Mouse (Mus musculus) telencephalon, adult 2 months (tissue): ENCODE data around the gene Nfic.

Source experiments
- DNase-seq: peaks from one replicate; pipeline ENCODE4 v3.0.0-alpha.2; 2011; ENCODE audit warnings: low read depth, low spot score

Gene Nfic

GRCm38 (mm10) chr10:81485479-81486018 lies 30.1 kb upstream of the Nfic start:
- no peak for DNase-seq

- no peak for DNase-seq
These were observed 29.6 kb upstream of the Nfic start for GRCm38 (mm10) chr10:81485060-81485449.

- no peak for DNase-seq
These were observed 29.1 kb upstream of the Nfic start for GRCm38 (mm10) chr10:81484441-81485059.

GRCm38 (mm10) chr10:81483983-81484382 lies 28.5 kb upstream of the Nfic start:
- no peak for DNase-seq

GRCm38 (mm10) chr10:81482533-81482889 lies 27.1 kb upstream of the Nfic start, which contains the start of gene Celf5:
TSS of gene Celf5 (minus strand) at chr10:81482709.
- DNase-seq, result no peak

- DNase-seq, result no peak
These were observed 26.4 kb upstream of the Nfic start for GRCm38 (mm10) chr10:81481605-81482532.

GRCm38 (mm10) chr10:81474461-81474860 lies 19.0 kb upstream of the Nfic start:
- DNase-seq, result no peak

- DNase-seq, result peak; percentile 95
These were observed 17.6 kb upstream of the Nfic start for GRCm38 (mm10) chr10:81473003-81473451.

GRCm38 (mm10) chr10:81472403-81473002 lies 17.1 kb upstream of the Nfic start:
- DNase-seq, result no peak

- no peak for DNase-seq
These were observed 15.0 kb upstream of the Nfic start for GRCm38 (mm10) chr10:81470454-81470853.

- peak; percentile 88 for DNase-seq
These were observed 13.8 kb upstream of the Nfic start for GRCm38 (mm10) chr10:81469253-81469652.

- DNase-seq, result no peak
These were observed 12.3 kb upstream of the Nfic start for GRCm38 (mm10) chr10:81467670-81468235.

GRCm38 (mm10) chr10:81466881-81467280 lies 11.4 kb upstream of the Nfic start:
- DNase-seq, result no peak

GRCm38 (mm10) chr10:81466066-81466465 lies 10.6 kb upstream of the Nfic start:
- DNase-seq, result no peak

GRCm38 (mm10) chr10:81465265-81465645 lies 9.8 kb upstream of the Nfic start:
- DNase-seq, result no peak

- no peak for DNase-seq
These were observed 9.2 kb upstream of the Nfic start for GRCm38 (mm10) chr10:81464405-81465264.

GRCm38 (mm10) chr10:81463531-81463930 lies 8.1 kb upstream of the Nfic start:
- DNase-seq, result no peak

GRCm38 (mm10) chr10:81462917-81463316 lies 7.5 kb upstream of the Nfic start:
- no peak for DNase-seq

GRCm38 (mm10) chr10:81462415-81462804 lies 7.0 kb upstream of the Nfic start:
- no peak for DNase-seq

- no peak for DNase-seq
These were observed 6.4 kb upstream of the Nfic start for GRCm38 (mm10) chr10:81461673-81462414.
